Mouse (Mus musculus) frontal cortex, postnatal 10 days (tissue): ENCODE measurements around the gene Orai2.
"Not testable (repeated sequence)": the region's sequence is repeated elsewhere in the genome, so short reads cannot be mapped to it uniquely, and the experiment has no call there.

Experiments used
- DNase-seq, 2 experiments: peaks; one replicate each; pipeline ENCODE4 v3.0.0; 2022; ENCODE audit warnings: low spot score in 2 of 2, mixed read lengths in 1 of 2

The Orai2 gene

DNA sequence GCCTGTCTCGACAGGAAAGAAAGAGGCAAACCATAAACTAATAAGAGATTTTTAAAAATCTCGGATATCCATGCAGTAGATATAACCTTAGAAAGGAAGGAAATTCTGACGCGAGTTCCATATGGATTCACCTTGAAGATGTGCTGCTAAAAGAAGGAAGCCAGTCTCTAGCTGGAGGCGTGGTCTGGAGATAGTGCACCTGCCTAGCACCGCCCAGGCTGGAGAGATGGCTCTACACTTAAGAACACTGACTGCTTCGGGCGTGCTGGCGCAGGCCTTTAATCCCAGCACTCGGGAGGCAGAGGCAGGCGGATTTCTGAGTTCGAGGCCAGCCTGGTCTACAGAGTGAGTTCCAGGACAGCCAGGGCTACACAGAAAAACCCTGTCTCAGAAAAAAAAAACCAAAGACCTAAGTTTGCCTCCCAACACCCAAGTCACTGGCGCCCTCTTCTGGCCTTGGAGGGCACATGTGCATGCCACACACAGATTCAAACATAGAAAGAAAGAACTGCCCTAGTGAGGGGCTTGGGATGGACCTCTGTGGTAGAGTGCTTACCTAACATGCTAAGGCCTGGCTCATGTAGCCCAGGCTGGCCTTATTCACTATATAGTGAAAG lies 32.7 kb downstream of the Orai2 start:
- DNase-seq, result no peak

DNA sequence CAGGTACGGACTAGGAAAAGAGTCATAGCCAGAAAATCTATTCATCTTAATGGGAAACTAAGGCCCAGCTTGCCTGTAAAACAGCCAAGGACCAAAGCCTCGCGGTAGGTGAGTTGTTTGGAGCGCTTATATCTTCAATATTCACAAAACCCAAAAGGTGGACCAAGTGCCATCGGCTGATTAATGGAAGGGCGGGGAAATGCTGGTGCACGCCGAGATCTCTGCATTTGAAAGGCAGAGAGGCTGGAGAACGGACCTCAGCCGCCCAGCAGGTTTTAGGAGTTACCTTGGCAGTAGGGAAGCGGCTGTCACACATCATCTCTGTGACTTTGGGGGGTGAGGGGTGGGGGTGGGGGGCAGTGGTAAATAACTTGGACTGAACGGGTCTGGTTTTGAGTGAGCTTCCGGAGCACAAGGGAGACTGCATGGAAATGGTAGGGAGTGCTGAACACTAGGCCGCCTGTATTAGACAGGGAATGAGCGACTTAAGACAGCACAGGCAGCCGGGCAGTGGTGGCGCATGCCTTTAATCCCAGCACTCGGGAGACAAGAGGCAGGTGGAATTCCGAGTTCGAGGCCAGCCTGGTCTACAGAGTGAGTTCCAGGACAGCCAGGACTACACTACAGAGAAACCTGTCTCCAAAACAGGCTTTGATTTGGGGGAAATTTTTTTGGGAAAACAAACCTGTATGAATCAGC lies 34.1 kb downstream of the Orai2 start:
- no peak for DNase-seq

DNA sequence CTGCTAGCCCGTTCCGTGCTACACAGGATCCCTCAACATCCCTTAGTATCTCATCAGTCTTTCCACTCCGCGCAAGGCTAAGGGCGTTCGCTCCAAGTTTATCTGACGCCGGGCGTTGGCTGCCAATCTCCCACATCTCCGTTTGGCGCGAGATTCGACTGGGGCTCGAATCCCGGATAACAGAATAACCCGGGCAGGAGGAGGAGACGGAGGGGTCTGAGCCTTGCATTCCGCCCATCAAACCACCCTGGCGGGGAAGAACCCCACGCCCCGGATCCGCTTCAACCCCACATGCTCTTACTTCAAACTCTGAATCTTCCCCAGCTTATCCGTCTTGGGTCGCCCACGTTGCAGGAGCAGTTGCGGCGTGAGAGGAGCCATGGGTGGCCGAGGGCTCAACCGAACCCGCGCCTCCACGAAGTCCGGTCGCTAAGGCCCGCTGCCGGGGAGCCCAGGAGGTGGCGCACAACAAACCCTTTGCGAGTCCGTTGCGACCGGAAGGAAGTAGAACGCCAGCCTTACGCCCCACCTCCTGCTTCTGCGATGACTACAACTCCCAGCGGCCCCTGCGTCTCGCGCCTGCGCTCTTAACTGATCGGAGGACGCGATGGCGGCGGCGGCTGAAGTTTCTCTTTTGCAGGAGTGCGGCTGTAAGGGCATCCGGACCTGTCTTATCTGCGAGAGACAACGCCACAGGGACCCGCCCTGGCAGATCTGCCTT lies 34.8 kb downstream of the Orai2 start, which contains the start of the genes Lrwd1 and Alkbh4:
Gene Lrwd1, minus strand, starts transcription at position 504 of the 721 bp plus-strand sequence.
Gene Alkbh4, plus strand, starts transcription at position 576 of the 721 bp plus-strand sequence.
- peak; percentile 92 to 95 for DNase-seq

DNA sequence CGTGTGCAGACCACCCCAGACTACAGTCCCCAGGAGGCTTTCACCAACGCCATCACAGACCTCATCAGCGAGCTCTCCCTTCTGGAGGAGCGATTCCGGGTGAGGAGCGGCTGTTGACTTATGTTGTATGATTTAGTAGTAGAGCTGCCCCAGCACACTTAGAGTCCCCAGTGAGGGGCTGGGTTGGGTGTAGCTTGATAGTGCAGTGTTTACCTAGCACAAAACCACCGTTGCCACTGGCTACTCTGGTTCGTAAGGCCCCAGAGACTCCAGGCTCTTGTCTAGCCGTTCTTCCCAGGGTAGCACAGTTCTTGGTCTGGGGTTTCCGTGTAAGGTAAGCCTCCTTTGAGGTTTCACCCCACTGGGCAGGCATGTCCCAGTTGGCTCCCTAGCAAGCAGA lies 48.3 kb downstream of the Orai2 start:
- no peak for DNase-seq

DNA sequence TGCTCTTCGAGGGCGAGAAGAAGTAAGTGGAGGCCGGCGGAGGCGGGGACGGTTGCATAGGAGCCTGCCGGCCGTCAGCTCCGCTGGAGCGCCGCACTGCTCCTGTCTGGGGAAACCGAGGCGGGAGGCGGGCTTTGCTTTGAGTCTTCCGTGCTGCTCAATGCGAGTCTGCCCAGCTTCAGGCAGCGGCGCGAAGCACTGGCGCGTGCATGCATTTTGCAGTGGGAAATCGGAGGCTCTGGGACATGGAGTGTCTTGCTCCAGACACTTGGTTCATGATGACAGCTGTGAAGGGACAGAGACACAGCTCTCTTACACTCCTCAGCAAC lies 53.8 kb downstream of the Orai2 start:
- DNase-seq, result no peak

DNA sequence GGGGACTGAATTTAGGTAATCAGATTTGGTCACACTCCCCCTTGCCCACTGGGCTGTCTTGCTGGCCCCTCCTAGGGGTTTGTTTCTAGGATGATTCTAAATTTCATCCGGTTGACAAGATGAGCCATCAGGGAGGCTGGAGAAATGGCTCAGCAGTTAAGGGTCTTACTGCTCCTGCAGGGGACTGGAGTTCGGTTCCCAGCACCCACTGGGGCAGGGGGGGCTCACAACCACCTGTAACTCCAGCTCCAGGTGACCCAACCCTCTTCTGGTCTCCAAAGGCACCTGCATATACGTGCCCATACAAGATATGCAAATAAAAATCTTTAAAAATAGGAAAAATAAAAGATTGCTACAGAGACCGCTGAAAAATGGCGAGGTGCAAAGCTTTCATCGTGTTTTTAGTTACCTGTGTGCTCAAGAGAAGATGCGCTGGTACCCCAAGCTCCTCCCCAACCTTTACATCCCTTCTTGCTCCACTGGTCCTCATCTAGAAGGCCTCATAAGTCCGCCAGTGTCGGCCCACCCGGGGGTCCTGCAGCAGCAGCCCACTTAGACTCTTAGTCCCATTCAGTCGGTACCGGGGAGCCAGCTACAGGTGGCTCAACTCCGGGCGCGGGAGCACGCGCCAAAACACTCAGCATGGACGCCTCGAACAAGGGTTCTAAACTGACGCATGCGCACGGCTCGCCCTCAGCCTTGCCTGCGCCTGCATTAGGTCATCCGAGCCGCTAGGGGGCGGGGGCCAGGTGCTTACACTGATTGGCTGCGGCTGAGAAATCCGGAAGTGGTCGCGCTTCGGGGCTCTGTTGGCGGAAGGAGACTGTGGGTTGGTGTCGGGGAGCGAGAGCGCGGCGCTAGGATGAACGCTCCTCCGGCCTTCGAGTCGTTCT lies 54.4 kb downstream of the Orai2 start, which contains the start of gene Polr2j:
Gene Polr2j, plus strand, starts transcription at position 741 of the 893 bp plus-strand sequence.
- DNase-seq, result peak; percentile 92 to 96

DNA sequence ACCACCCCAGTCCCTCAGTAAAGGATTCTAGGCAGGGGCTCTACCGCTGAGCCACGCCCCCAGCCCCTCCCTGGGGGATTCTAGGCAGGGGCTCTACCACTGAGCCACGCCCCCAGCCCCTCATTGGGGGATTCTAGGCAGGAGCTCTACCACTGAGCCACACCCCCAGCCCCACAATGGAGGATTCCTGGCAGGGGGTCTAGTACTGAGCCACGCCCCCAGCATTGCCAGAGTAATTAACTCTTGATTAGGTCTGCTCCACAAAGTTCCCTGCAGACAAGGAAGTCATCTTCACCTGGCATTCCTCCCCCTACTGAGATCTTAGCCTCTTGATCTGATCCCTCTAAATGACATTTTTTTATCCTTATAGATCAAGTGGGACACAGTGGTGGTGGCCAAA lies 57.0 kb downstream of the Orai2 start:
- DNase-seq, result not testable (repeated sequence)

DNA sequence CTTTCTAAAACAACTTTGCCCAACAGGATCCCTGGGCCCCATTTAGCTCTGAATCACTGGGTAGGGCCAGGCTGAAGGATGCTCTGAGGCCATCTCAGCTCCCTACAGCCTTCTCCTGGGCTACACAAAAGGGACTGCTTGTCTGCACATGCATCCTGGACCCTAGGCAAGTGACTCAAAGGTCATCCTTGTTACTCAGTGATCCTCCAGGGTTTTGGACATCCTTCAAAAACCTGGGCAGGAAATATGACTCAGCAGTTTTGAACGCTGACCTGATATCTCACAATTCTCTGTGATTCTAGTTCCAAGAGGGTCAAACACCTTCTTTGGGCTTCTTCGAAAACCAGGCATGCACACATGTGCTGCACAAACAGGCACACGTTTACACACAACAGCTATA lies 61.5 kb downstream of the Orai2 start:
- DNase-seq, result no peak

DNA sequence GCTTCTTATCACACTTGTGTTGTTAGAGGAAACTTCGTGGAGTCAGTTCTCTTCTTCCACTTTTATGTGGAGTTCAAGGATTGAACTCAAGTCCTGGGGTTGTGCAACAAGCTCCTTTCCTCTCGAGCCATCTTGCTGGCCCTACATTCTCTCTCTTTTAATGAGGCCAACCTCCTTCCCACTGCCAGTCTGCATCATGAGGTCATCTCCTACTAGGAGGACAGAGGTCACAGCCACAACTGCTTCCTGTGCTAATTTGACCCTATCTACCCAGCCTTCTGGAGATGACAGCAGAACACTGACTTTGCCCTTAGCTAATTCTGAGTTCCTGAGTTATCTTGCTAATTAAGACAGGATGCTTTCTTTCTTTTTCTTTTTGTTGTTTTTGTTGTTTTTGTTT lies 62.0 kb downstream of the Orai2 start:
- DNase-seq, result no peak

DNA sequence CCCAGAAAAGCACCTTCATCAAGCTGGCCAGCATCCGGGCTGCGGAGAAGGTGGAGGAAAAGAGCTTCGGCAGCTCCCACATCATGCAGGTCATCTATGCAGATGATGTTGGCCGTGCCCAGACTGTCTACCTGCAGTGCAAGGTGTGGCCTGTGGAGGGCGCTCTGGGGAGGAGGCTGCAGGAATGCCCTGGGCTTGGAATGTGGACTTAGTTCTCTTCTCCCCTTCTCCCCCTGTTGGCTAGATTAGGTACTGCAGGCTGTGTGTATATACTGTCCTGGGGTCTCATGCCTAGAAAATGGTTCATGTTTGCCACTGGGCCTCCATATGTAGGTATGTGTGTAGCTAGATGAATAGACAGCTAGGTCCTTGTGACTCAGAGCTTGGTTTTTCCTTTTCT lies 66.0 kb downstream of the Orai2 start:
- DNase-seq, result no peak

DNA sequence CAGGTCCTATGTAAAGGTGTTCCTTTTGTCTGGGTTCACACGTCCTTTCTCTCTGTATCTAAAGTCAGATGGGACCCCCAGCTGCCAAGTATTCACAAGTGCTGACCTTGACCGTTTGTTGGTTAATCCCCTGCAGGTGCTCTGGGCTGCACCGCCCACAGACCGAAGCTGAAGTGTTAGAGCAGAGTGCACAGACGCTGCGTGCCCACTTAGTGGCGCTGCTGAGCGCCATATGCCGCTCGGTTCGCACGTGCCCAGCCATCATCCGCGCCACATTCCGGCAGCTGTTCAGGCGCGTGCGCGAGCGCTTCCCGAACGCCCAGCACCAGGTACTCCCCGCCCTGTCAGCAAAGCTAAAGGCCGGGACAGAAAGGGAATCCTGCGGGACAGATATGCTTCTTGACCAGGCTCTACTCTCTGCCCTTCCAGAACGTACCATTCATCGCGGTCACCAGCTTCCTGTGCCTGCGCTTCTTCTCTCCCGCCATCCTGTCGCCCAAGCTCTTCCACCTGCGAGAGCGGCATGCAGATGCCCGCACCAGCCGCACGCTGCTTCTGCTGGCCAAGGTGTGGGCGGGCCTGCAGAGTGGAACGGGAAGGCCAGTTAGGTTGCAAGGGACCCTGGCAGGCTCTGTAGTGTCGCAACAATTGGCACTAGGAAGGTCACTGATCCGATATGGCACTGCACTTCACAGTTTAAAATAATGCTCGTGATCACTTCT lies 68.3 kb downstream of the Orai2 start:
- DNase-seq, result peak; percentile 46 to 70

DNA sequence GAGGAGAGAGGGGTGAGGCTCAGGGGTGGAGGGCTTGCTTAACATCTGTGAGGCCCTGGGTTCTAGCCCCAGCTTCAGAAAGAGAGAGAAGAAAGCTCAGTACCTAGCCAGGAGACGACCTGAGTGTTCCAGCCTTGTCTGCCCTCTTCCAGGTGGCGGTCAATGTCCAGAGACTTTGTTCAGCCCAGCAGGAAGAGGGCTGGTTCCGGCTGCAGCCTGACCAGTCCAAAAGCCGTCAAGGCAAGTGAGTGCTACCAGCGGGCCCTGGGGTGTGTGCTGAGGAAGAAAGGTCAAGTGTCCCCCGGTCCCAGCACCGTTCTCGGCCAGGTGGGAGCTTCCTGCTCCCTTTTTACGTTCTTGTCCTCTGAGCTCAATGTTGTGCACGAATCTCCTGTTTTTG lies 72.0 kb downstream of the Orai2 start:
- DNase-seq, result no peak
